Mouse (Mus musculus) midbrain, embryonic 14.5 days (tissue): ENCODE measurements at regions not wholly inside any gene's neighbourhood (a gene's known extent, or its start where the extent isn't known, plus 50 kb on each side); places are given as distances from the start of the nearest gene placed in this dataset.

Experiments used
- ATAC-seq: fragments of 200-750 bp; cut with Nextera tagmentation; 2 replicates; pipeline ENCODE4 v1.8.0; 2017; ENCODE audit warnings: moderate number of reproducible peaks, moderate library complexity; ENCODE audit not compliant: low FRiP score, low TSS enrichment
- DNase-seq: peaks from one replicate; pipeline ENCODE4 v3.0.0-alpha.2; 2015
- H3K27ac ChIP-seq: fragments of 300-500 bp; sonication (generic); replicated peaks from 2 replicates; pipeline ENCODE4 v1.5.1; 2014; ENCODE audit warnings: mild to moderate bottlenecking, low read depth, low read length, moderate library complexity
- H3K27me3 ChIP-seq: fragments of 300-500 bp; sonication (generic); 2 replicates; pipeline ENCODE4 v1.6.1; 2014; ENCODE audit warnings: low read length, control low read depth, mixed read lengths; ENCODE audit not compliant: control insufficient read depth, insufficient read depth
- H3K36me3 ChIP-seq: fragments of 300-500 bp; sonication (generic); 2 replicates; pipeline ENCODE4 v1.6.1; 2014; ENCODE audit warnings: low read length, control low read depth; ENCODE audit not compliant: control insufficient read depth, insufficient read depth
- H3K4me1 ChIP-seq: fragments of 300-500 bp; sonication (generic); 2 replicates; pipeline ENCODE4 v1.6.1; 2014; ENCODE audit warnings: mild to moderate bottlenecking, antibody characterized with exemption, low read length, control low read depth; ENCODE audit not compliant: control insufficient read depth, insufficient read depth
- H3K4me2 ChIP-seq: fragments of 300-500 bp; sonication (generic); 2 replicates; pipeline ENCODE4 v1.6.1; 2014; ENCODE audit warnings: mild to moderate bottlenecking, low read length, moderate library complexity
- H3K4me3 ChIP-seq: fragments of 300-500 bp; sonication (generic); replicated peaks from 2 replicates; pipeline ENCODE4 v1.5.1; 2014; ENCODE audit warnings: low read depth, low read length
- H3K9ac ChIP-seq: fragments of 300-500 bp; sonication (generic); replicated peaks from 2 replicates; pipeline ENCODE4 v1.6.1; 2014; ENCODE audit warnings: mild to moderate bottlenecking, low read length, moderate library complexity
- H3K9me3 ChIP-seq: fragments of 300-500 bp; sonication (generic); 2 replicates; pipeline ENCODE4 v1.6.1; 2016; ENCODE audit warnings: low read length, control low read depth, mixed read lengths; ENCODE audit not compliant: control insufficient read depth
- WGBS: fragments of 180-500 bp; shearing (Covaris S2); extraction: QIAGEN DNeasy Blood & Tissue Kit; methylation state at CpG from one replicate; pipeline ENCODE4 v1.1.7; 2014; 5-methylcytosine and 5-hydroxymethylcytosine counted together

DNA sequence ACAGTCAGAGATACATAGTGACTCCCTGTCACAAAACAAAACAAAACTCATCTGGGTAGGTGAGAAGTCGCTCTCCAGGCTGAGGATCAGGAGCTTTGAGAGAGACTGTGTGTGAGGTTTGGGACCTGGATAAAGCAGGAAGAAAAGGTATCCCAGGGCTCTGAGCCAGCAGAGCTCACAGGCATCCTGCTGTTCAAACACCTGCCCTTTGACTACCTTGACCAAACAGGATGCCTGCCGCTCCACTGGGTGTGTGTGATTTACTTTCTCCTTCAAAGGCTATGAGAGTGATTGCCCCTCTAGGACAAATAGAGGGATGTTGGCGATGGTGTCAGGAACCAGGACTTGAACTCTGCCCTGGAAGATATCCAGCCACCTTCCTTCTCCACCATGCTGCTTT is 674.3 kb downstream of the Zfp706 start:
- Histone ChIP-seq H3K4me3 (no peak overlapping the region), H3K4me2 (no peak overlapping the region), H3K27me3 (no peaks in the 10 kb centered on the region), H3K9ac (no peak overlapping the region), H3K4me1 (no peaks in the 10 kb centered on the region), H3K36me3 (no peaks in the 10 kb centered on the region), H3K9me3 (no peaks in the 10 kb centered on the region), H3K27ac (no peak overlapping the region)
- WGBS: 76% methylated on average over 3 of the region's 3 CpGs
- no peak for ATAC-seq
- DNase-seq: no peak
